Mouse (Mus musculus): ENCODE measurements around the gene Btbd1. TPM values are rescaled to one million over a fixed set of nuclear protein-coding genes. Genes with fewer than 3 reads are reported as not detected.

Gene Btbd1
- polyA plus RNA-seq (2015; fragmentation: Nextera tagmentation; extraction: Ambion mirVana), result 65.9 and 72.8 TPM in 2 replicates

GRCm38 (mm10) chr7:81829379-81829894, at the start of gene Btbd1:
Gene Btbd1, minus strand, starts transcription at chr7:81829431.
- Histone ChIP-seq H3K9me3 (no peaks in the 10 kb centered on the region), H3K9ac (peak within 1 kb of the TSS; percentile 92), H3K36me3 (no peaks in the 10 kb centered on the region), H3K4me1 (peaks cover 42% of the 10 kb centered on the region), H3K4me3 (peak within 1 kb of the TSS; percentile 86), H3K27me3 (no peaks in the 10 kb centered on the region), H3K27ac (peak within 1 kb of the TSS; percentile 91), H3K4me2 (replicated peaks) (peak within 1 kb of the TSS; percentile 85)
- peak; percentile 92 for ATAC-seq (ENCODE audit: low FRiP score, low read depth)
- under 1% methylated on average over 58 of the region's 58 CpGs for WGBS

GRCm38 (mm10) chr7:81875372-81875771, 46.1 kb upstream of the Btbd1 start:
- no peak for ATAC-seq (ENCODE audit: low FRiP score, low read depth)
- WGBS, result 83% methylated on average over 9 of the region's 9 CpGs
- H3K4me1 ChIP-seq, result no peaks in the 10 kb centered on the region

DNA sequence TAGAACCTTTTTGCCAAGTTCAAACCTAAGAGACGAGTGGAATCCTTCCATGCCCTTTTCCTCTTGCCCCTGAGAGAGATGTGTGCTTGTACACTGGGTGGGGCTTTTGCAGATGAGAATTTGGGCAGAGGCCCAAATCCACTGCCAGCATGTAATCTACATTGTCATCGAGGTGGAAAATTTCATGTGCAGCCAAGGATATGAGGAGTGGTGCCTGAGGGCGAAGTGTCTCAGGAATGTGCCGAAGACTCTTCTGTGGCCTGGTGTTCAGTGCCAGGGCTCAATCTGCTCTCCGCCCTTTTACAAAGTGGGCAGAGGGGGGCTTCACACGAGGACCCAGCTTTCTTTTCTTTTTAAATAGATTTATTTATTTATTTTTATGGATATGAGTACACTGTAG, 45.4 kb upstream of the Btbd1 start:
- Histone ChIP-seq H3K27ac (no peak overlapping the region), H3K9ac (no peak overlapping the region), H3K4me3 (no peak overlapping the region), H3K4me2 (replicated peaks) (no peak overlapping the region), H3K9me3 (no peaks in the 10 kb centered on the region), H3K4me1 (no peaks in the 10 kb centered on the region), H3K36me3 (0 out of 2 replicates have a peak, but pooled peaks cover 3% of the 10 kb centered on the region), H3K27me3 (no peaks in the 10 kb centered on the region)
- WGBS, result 77% methylated on average over 6 of the region's 6 CpGs
- ATAC-seq (ENCODE audit: low FRiP score, low read depth), result no peak

More at GRCm38 (mm10) chr7:81875372-81875771, 46.1 kb upstream of the Btbd1 start:
- Histone ChIP-seq H3K9ac (no peak overlapping the region), H3K4me3 (no peak overlapping the region), H3K27ac (no peak overlapping the region), H3K4me2 (replicated peaks) (no peak overlapping the region), H3K9me3 (no peaks in the 10 kb centered on the region), H3K27me3 (no peaks in the 10 kb centered on the region), H3K36me3 (0 out of 2 replicates have a peak, but pooled peaks cover 3% of the 10 kb centered on the region)

GRCm38 (mm10) chr7:81873807-81874206, 44.6 kb upstream of the Btbd1 start:
- H3K27ac ChIP-seq, result no peak overlapping the region
- WGBS, result 55% methylated on average over 1 of the region's 1 CpGs
- H3K36me3 ChIP-seq, result 0 out of 2 replicates have a peak, but pooled peaks cover 3% of the 10 kb centered on the region
- H3K9ac ChIP-seq, result no peak overlapping the region
- H3K4me3 ChIP-seq, result no peak overlapping the region
- no peaks in the 10 kb centered on the region for H3K27me3 ChIP-seq
- ATAC-seq (ENCODE audit: low FRiP score, low read depth), result no peak
- no peaks in the 10 kb centered on the region for H3K9me3 ChIP-seq
- H3K4me2 ChIP-seq (replicated peaks), result no peak overlapping the region
- no peaks in the 10 kb centered on the region for H3K4me1 ChIP-seq

DNA sequence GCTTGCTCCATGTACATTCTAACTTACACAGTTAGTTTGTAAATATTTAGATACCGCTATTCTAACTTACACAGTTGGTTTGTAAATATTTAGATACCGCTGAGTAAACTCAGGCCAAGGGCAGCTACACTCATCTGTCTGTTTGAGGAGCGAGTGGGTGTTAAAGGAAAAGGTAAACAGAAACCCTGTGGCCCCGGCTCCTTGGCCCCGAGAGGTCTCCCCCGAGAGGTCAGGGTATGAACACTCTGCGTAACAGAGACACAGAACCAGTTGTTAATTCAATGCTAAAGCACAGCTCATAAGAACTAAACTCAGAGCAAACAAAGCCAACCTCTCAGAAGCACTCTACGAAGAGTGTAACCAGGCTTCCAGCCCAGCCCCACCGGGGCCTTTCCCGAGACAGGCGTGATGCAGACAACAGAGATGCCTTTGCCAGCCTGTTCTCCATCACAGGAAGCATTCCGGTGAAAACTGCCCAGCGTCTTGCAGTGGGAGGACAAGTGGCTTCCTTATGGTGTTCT, 43.3 kb upstream of the Btbd1 start:
- Histone ChIP-seq H3K9me3 (no peaks in the 10 kb centered on the region), H3K27ac (no peak overlapping the region), H3K4me1 (no peaks in the 10 kb centered on the region), H3K9ac (no peak overlapping the region), H3K27me3 (no peaks in the 10 kb centered on the region), H3K4me3 (no peak overlapping the region), H3K4me2 (replicated peaks) (no peak overlapping the region), H3K36me3 (no peaks in the 10 kb centered on the region)
- no peak for ATAC-seq (ENCODE audit: low FRiP score, low read depth)
- 80% methylated on average over 13 of the region's 13 CpGs for WGBS

DNA sequence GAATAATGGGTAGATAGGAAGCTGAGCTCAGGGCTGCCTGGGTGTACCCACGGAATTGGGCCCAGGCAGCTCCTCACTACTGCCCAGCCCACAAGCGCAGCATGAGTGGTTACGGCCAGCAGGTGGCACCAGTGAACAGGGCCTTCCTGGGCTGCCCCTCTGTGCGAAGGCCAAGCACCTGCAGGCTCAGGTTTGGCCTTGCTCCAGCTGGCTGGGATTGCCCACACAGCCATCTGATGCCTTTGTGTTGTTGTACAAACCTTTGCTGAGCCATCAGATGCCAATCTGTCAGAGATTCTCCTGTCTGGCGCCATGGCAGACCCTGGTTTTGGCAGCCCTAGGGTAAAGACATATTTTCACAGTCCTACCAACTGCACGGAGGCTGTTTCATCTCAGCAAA, 38.9 kb upstream of the Btbd1 start:
- Histone ChIP-seq H3K9me3 (no peaks in the 10 kb centered on the region), H3K36me3 (no peaks in the 10 kb centered on the region), H3K4me2 (replicated peaks) (no peak overlapping the region), H3K4me1 (no peaks in the 10 kb centered on the region), H3K9ac (no peak overlapping the region), H3K27me3 (no peaks in the 10 kb centered on the region), H3K4me3 (no peak overlapping the region), H3K27ac (no peak overlapping the region)
- no peak for ATAC-seq (ENCODE audit: low FRiP score, low read depth)
- 30% methylated on average over 6 of the region's 6 CpGs for WGBS

GRCm38 (mm10) chr7:81867231-81867930, 38.1 kb upstream of the Btbd1 start:
- Histone ChIP-seq H3K4me3 (no peak overlapping the region), H3K4me2 (replicated peaks) (no peak overlapping the region), H3K9me3 (no peaks in the 10 kb centered on the region), H3K9ac (no peak overlapping the region), H3K4me1 (no peaks in the 10 kb centered on the region), H3K27me3 (no peaks in the 10 kb centered on the region), H3K36me3 (no peaks in the 10 kb centered on the region), H3K27ac (no peak overlapping the region)
- 87% methylated on average over 9 of the region's 9 CpGs for WGBS
- ATAC-seq (ENCODE audit: low FRiP score, low read depth), result no peak

DNA sequence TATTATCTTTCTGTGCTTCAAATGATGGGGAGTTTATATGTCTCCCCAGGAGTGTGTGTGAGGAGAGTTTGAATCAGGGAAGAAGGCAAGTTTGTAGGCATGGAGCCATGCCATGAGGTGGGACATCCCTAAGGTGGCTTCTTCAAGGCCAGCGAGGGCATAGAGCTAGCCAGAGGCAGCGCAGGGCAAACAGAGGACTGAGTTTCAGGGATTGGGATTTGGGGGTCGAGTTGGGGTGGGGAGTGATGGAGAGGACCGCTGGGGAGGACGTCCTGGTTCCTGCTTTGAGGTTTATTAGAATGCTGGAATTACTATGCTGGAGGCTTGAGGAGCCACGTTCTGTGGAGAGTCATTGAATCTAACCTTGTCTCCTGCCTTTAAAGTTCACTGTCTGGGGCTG, 36.7 kb upstream of the Btbd1 start:
- H3K9ac ChIP-seq, result no peak overlapping the region
- WGBS, result 92% methylated on average over 6 of the region's 6 CpGs
- no peak overlapping the region for H3K27ac ChIP-seq
- H3K4me3 ChIP-seq, result no peak overlapping the region
- ATAC-seq (ENCODE audit: low FRiP score, low read depth), result no peak
- no peak overlapping the region for H3K4me2 ChIP-seq (replicated peaks)
- H3K36me3 ChIP-seq, result no peaks in the 10 kb centered on the region
- no peaks in the 10 kb centered on the region for H3K9me3 ChIP-seq
- 0 out of 2 replicates have a peak, but pooled peaks cover 4% of the 10 kb centered on the region for H3K4me1 ChIP-seq
- H3K27me3 ChIP-seq, result peaks cover 11% of the 10 kb centered on the region; the same call in 1 of the 2 replicates

- Histone ChIP-seq H3K27me3 (peaks cover 25% of the 10 kb centered on the region), H3K27ac (no peak overlapping the region), H3K4me1 (peaks cover 15% of the 10 kb centered on the region; the same call in 1 of the 2 replicates), H3K4me2 (replicated peaks) (no peak overlapping the region), H3K9me3 (no peaks in the 10 kb centered on the region), H3K4me3 (no peak overlapping the region), H3K36me3 (no peaks in the 10 kb centered on the region), H3K9ac (no peak overlapping the region)
- ATAC-seq (ENCODE audit: low FRiP score, low read depth), result no peak
- WGBS, result 89% methylated on average over 6 of the region's 6 CpGs
Observed at GRCm38 (mm10) chr7:81864552-81864951, 35.3 kb upstream of the Btbd1 start.

DNA sequence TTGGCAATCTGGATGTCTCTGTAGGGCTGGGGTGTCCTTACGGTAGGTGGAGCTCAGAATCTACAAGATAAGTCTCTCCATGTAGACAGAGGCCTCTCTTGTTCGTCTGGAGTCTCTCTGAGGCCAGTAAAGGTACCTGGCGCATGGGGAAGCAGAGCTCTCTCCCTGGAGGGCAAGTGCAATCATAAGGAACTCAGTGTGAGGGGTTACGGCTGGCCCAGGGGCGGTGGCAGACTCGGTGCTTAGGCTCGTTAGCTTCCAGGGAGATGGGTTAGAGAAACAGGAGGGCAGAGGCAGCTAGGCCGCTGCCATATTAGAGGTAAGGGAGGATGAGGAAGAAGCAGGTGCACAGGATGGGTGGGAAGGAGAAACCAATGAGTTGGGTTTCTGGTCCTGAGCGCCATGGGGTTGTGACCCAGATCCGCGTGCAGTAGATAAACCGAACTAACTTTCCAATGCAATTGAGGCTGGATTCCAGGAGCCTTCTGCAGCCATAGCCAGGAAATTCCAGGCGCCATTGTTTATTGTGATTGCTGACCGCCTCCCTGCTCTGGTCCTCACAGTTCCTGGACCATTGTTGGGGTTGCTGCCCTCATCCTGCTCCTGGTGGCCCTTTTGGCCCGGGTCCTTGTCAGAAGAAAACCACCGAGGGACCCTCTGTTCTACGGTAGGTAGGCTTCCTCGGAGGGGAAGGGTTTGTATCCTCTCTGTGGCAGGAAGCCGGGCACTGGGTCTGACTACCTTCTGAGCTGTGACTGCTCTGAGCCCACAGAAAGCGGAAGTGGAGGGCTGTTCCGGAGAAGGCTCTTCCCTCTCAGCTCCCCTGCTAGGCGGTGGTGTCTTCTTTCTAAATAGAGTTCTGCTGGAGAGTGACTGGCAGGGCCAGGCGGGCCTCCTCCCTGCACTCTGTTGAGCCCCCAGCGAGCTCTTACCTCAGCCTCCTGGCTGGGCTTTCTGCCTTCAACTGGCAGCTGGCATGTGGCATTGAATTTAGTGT, 33.7 kb upstream of the Btbd1 start:
- Histone ChIP-seq H3K27ac (no peak overlapping the region), H3K4me1 (peaks cover 22% of the 10 kb centered on the region; the same call in 1 of the 2 replicates), H3K4me3 (no peak overlapping the region), H3K36me3 (no peaks in the 10 kb centered on the region), H3K4me2 (replicated peaks) (no peak overlapping the region), H3K9ac (no peak overlapping the region), H3K27me3 (peaks cover 42% of the 10 kb centered on the region), H3K9me3 (no peaks in the 10 kb centered on the region)
- ATAC-seq (ENCODE audit: low FRiP score, low read depth), result no peak
- 69% methylated on average over 24 of the region's 24 CpGs for WGBS

- no peaks in the 10 kb centered on the region for H3K36me3 ChIP-seq
- H3K9ac ChIP-seq, result no peak overlapping the region
- H3K27ac ChIP-seq, result no peak overlapping the region
- peaks cover 22% of the 10 kb centered on the region; the same call in 1 of the 2 replicates for H3K4me1 ChIP-seq
- H3K9me3 ChIP-seq, result no peaks in the 10 kb centered on the region
- H3K4me3 ChIP-seq, result no peak overlapping the region
- no peak overlapping the region for H3K4me2 ChIP-seq (replicated peaks)
- H3K27me3 ChIP-seq, result peaks cover 51% of the 10 kb centered on the region
- 59% methylated on average over 4 of the region's 4 CpGs for WGBS
- ATAC-seq (ENCODE audit: low FRiP score, low read depth), result no peak
Observed at GRCm38 (mm10) chr7:81861921-81862320, 32.7 kb upstream of the Btbd1 start.

Data from limb, embryonic 13.5 days (tissue).